Mouse (Mus musculus): Measurements from ENCODE around the gene Pak2. TPM values are rescaled to one million over a fixed set of nuclear protein-coding genes. Genes with fewer than 3 reads are reported as not detected.
A peak's percentile ranks its signal among the peaks of the same experiment; 100 is the strongest.

Gene Pak2
- total RNA-seq, 2 experiments from 2014 or later, result 29.2 to 29.7 TPM

DNA sequence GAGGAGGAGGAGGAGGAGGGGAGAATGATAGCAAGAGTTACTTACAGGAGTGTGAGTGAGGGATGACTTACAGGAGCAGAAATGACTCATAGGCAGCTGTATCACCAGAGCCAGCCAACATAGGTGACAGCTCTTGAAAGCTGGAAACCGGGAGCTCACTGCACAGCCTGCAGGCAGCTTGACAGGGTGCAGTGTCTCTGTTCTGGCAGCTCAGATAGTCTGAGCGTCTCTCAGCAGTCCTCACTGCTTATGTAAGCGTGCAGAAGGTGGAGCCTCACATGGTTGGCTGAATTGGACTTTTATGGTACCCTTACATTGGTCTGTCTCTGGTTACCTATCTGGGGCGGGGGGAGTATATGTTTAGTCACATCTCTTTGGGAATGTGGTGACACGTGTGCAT lies 69.2 kb downstream of the Pak2 start:
- no peak overlapping the region for H3K4me3 ChIP-seq
- peak; percentile 19 to 60 for DNase-seq (ENCODE audit: low spot score in 2 of 2)
- peak; percentile 21; the same call in 1 of the 2 replicates for TF ChIP-seq CTCF (conservative IDR thresholded peaks at IDR 0.05)
- peak overlapping the region; percentile 53; the same call in 1 of the 2 replicates for H3K27ac ChIP-seq

DNA sequence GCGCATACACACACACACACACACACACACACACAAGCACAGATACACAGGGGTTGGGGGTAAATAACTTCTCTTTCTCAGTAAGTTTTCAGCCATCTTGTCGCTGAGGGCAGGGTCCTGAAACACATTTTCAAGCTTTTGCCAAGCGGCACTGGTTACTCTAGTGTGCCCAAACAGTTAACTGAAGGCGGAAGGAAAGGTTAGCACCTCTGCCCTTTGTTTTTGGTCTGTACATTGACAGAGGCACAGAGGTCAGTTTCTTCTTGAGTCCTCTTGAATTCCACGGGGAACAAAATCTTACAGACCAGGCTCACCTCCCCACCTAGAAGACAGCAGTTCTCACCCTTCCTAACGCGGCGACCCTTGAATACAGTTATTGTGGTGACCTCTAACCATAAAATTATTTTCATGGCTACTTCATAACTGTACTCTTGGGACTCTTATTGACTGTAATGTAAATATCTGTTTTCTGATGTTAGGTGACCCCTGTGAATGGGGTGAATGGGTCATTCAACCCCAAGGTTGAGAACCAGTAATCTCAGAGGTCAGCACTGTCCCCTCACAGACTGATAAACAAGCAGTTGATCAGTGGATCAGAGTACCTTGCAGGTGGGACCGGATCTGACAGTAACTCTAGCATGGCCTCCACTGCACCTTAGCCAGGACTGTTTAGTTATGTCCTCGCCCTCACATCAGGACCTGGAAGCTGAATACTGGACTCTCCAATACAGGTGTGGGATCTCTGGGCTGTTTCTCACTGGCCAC lies 70.4 kb downstream of the Pak2 start:
- Histone ChIP-seq H3K27ac (no peak overlapping the region), H3K4me3 (no peak overlapping the region)
- no peak for TF ChIP-seq CTCF (conservative IDR thresholded peaks at IDR 0.05)
- no peak for DNase-seq (ENCODE audit: low spot score in 2 of 2)

DNA sequence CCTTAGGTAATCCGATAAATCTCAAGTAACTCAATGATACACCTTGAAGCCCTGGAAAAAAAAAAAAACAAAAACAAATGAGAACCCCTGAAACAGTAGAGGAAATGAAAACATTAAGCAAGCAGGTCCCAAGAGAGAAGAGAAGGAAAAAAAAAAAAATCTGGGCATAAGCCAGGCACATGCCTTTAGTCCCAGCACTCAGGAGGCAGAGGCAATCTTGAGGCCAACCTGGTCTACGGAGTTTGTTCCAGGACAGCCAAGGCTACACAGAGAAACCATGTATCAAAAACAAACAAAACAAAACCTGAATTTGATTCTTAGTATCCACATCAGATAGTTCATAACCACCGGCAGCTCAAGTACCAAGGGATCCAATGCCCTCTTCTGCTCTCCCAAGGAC lies 74.4 kb downstream of the Pak2 start:
- no peak for TF ChIP-seq CTCF (conservative IDR thresholded peaks at IDR 0.05)
- Histone ChIP-seq H3K27ac (no peak overlapping the region), H3K4me3 (no peak overlapping the region)
- no peak for DNase-seq (ENCODE audit: low spot score in 2 of 2)

DNA sequence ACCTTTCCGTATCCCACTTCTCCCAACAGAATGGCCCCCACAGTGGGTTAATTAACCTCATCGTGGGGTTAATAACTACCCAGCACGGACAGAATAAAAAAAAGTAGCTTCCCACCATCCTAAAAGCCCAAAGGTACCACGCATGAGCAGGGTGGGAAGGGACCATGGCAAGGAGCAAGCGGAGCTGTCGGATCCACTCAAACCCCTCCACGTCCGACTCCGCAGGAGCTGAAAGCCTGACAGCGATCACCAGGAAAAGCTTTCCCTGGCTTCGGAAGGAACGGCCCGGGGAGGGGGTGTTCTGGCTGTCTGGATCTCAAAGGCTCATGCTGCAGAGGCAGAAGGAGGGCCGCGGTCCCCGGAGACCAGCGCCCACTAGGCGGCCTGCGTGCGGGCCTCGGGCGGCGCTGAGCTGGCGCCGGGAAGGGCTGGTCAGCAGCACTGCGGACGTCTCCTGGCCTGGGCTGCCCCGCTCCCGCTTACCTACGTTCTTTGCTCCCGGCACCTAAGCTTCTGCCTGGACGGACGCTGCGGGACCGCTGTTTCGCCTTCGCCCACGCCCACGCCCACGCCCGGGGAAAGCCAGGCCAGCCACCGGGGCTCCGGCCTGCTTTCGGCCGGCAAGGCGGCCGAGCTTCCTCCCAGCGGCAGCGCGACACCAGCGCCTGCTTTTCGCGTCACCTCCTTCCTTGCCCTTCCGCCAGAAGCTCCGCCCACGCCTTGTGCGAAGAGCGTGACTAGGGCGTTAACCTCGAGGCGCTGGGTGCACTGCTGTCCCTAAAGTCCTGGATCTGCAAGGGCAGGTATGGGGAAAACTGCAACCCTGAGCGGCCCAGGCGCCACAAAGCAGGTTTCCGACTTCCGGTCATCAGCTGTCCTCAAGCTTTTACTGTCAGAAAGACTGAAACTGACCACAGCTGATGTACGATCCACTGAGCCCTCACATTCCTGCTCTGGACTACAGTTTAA lies 76.3 kb downstream of the Pak2 start, which contains the start of gene Senp5:
Gene Senp5, minus strand, starts transcription at position 779 of the 969 bp plus-strand sequence.
- H3K4me3 ChIP-seq, result peak within 1 kb of the TSS; percentile 97
- peak; percentile 55 for TF ChIP-seq CTCF (conservative IDR thresholded peaks at IDR 0.05)
- DNase-seq (ENCODE audit: low spot score in 2 of 2), result peak; percentile 88 to 92
- H3K27ac ChIP-seq, result peak within 1 kb of the TSS; percentile 94

DNA sequence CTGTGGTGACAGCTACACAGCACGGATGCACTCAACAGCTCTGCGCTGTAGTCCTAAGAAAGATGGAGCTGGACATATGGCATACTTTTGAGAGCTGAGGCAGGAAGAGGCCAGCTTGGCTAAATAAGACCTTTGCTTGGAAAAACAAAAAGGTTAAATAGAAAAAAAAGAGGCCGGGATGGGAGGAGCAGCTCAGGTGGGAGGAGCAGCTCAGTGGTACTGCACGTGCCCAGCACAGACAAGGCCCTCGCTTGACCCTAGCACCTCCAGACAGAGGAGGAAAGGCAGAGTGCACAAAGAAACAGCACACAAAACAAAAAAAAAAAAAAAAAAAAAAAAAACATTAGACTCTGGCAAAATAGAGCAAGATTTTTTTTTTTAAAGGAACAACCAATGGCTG lies 82.8 kb downstream of the Pak2 start:
- TF ChIP-seq CTCF (conservative IDR thresholded peaks at IDR 0.05), result no peak
- DNase-seq (ENCODE audit: low spot score in 2 of 2), result no peak
- H3K27ac ChIP-seq, result no peak overlapping the region
- no peak overlapping the region for H3K4me3 ChIP-seq

DNA sequence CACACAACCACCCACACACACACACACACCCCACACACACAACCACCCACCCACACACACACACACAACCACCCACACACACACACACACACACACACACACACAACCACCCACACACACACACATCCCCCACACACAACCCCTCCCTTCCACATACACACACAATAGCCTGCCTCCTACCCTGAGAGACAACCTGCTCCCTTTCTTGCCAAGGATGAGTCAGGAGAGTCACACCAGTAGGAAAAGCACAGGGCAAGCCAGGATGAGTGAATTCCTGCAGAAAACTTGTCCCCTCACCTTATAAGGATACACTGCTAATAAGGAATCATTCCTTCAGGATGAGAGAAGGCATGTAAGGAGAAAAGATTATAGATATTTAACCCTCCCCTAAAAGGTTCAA lies 85.2 kb downstream of the Pak2 start:
- DNase-seq (ENCODE audit: low spot score in 2 of 2), result no peak
- H3K4me3 ChIP-seq, result no peak overlapping the region
- no peak overlapping the region for H3K27ac ChIP-seq
- no peak for TF ChIP-seq CTCF (conservative IDR thresholded peaks at IDR 0.05)

DNA sequence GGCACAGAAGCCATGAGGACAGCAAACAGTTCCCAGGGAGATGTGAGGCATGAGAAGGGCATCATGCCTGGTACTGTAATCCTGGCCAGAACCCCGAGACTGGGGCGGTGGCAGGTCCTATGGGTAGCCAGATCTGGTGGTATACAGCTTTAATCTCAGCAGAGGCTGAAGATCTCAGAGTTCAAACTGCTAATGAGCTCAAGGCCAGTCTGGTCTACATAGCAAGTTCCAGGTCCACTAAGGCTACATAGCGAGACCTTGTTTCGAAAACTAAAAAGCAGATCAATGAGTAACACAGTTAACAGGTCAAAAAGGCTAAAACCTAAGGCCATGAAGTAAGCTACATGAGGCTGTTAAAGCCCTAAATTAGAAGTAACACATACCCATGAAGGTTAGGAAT lies 85.9 kb downstream of the Pak2 start:
- H3K27ac ChIP-seq, result no peak overlapping the region
- DNase-seq (ENCODE audit: low spot score in 2 of 2), result no peak
- no peak for TF ChIP-seq CTCF (conservative IDR thresholded peaks at IDR 0.05)
- no peak overlapping the region for H3K4me3 ChIP-seq

DNA sequence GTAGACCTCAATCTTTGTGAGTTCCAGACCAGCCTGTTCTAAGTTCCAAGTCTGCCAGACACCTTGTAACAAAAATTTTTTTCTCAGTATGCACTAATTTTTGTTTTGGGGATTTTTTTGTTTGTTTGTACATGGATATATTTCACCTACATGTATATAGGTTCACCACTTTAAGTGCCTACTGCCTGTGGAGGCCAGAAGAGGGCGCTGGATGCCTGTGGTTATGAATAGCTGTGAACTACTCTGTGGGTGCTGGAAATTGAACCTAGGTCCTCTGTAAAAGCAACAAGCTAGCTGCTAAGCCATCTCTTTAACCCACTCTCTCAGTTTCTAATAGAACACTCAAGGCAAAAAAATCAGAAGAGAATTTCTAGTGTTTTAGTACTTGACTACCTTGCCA lies 87.1 kb downstream of the Pak2 start:
- no peak overlapping the region for H3K27ac ChIP-seq
- H3K4me3 ChIP-seq, result no peak overlapping the region
- peak; percentile 52 for TF ChIP-seq CTCF (conservative IDR thresholded peaks at IDR 0.05)
- DNase-seq (ENCODE audit: low spot score in 2 of 2), result no peak

DNA sequence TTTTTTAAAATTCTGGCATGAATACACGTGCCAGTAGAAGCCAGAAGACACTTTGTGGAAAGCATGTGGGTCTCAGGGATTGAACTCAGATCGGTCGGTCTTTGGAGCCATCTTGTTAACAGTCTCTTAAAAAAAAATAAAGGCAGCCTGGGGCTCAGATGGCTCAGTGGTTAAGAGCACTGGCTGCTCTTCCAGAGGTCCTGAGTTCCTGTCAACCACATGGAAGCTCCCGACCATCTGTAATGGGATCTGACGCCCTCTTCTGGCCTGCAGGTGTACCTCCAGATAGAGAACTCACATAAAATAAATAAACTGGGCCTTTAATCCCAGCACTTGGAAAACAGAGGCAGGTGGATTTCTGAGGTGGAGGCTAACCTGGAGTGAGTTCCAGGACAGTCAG lies 98.2 kb downstream of the Pak2 start:
- DNase-seq (ENCODE audit: low spot score in 2 of 2), result no peak
- TF ChIP-seq CTCF (conservative IDR thresholded peaks at IDR 0.05), result no peak
- Histone ChIP-seq H3K27ac (no peak overlapping the region), H3K4me3 (no peak overlapping the region)

DNA sequence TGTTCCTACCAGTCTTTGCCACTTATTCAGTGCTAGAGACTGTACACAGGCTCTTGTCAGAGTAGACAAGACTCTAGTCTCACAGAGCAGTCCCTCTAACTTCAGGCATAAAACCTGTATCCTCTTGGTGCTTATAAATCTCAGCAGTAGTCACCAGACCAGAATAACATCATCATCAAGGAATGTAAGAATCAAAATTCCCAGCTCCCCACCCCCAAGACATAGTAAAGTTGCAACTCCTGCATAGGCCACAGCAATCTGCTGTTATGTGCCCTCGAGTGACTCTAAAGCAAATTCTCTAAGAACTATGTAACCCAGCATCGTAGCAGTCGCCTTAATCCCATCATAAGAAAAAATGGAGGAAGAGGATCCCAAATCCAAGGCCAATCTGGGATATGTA lies 99.6 kb downstream of the Pak2 start:
- DNase-seq (ENCODE audit: low spot score in 2 of 2), result no peak
- Histone ChIP-seq H3K27ac (no peak overlapping the region), H3K4me3 (no peak overlapping the region)
- no peak for TF ChIP-seq CTCF (conservative IDR thresholded peaks at IDR 0.05)

DNA sequence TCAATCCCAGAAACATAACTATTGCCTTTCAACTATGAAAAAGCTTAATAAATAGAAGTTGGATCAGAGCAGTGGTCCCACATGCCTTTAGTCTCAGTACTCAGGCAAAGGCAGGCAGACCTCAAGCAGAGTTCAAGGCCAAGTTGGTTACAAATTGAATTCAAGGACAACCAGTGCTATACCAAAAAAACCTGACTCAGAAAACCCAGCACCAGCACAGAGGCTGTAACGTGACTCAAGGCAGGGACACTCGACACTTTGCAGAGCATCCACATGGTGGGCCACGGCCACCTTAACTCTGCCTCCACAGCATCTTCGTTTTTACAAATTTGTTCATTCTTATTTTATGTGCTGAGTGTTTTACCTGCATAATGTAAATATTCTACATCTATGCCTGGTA lies 103.9 kb downstream of the Pak2 start:
- Histone ChIP-seq H3K4me3 (no peak overlapping the region), H3K27ac (no peak overlapping the region)
- TF ChIP-seq CTCF (conservative IDR thresholded peaks at IDR 0.05), result no peak
- no peak for DNase-seq (ENCODE audit: low spot score in 2 of 2)

Small RNA genes lying within 50 kb of the gene (microRNA-seq; reads per million reads assigned to microRNA genes)
- 0 reads per million in 2 experiments for gene Gm26269

Other genes with a start within 250 kb of the Pak2 start
- under 1 TPM; 0.20 to 0.29 TPM for gene Meltf, start 200.5 kb downstream of the Pak2 start, total RNA-seq (2021)
- gene Pigz, start 145.5 kb downstream of the Pak2 start, total RNA-seq (2021), result 10 to 100 TPM; 11.9 to 15.6 TPM
- 10 to 100 TPM; 37.6 to 42.1 TPM for gene 0610012G03Rik, start 130.8 kb downstream of the Pak2 start, total RNA-seq (2021)
- 10 to 100 TPM; 49.5 to 52.3 TPM for gene Ncbp2, start 130.8 kb downstream of the Pak2 start, total RNA-seq (2021)
- gene Senp5, start 76.1 kb downstream of the Pak2 start, total RNA-seq (2021), result 10 to 100 TPM; 37.5 to 37.6 TPM
- gene Pigx, start 20.4 kb upstream of the Pak2 start, total RNA-seq (2021), result 10 to 100 TPM; 24.2 to 27.3 TPM
- gene Cep19, start 20.5 kb upstream of the Pak2 start, total RNA-seq (2021), result 10 to 100 TPM; 62.8 to 65.5 TPM
- 10 to 100 TPM; 11.2 to 11.6 TPM for gene Nrros, start 86.3 kb upstream of the Pak2 start, total RNA-seq (2021)
- gene Bex6, start 100.5 kb upstream of the Pak2 start, total RNA-seq (2021), result not detected
- 10 to 100 TPM; 46.4 to 47.8 TPM for gene Fbxo45, start 167.8 kb upstream of the Pak2 start, total RNA-seq (2021)
- gene Wdr53, start 167.9 kb upstream of the Pak2 start, total RNA-seq (2021), result 10 to 100 TPM; 11.8 to 13.0 TPM
- not detected for gene Smco1, start 192.1 kb upstream of the Pak2 start, total RNA-seq (2021)
- 10 to 100 TPM; 26.5 to 27.1 TPM for gene Rnf168, start 198.1 kb upstream of the Pak2 start, total RNA-seq (2021)

Measured in layer of hippocampus, adult 2 months (tissue).